Mouse (Mus musculus): ENCODE data around the gene Zhx3. TPM values are rescaled to one million over a fixed set of nuclear protein-coding genes. Genes with fewer than 3 reads are reported as not detected.

The Zhx3 gene
- polyA plus RNA-seq, 1 experiment: 4.8 TPM

DNA sequence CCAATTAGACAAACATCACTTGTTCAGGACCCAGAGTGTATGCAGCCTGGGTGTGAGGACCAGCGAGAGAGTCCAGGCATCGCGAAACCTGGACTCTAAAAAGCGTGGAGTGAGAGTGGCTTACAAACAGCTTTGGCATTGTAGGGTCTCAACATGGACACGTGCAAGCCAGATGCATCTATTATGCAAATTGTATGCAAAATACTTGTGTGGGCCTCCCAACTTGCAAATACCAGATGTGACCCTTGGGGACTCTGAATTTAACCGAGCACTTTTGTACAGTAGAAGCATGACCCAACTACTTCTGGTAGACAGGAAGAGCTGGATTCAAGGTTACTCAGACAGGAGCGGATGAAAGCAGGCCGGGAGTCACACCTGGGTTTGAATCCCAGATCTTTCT is 43.9 kb upstream of the Zhx3 start:
- Histone ChIP-seq H3ac (ENCODE audit: control insufficient read depth, insufficient read length, low read depth) (no peak overlapping the region), H3K4me3 (ENCODE audit: insufficient read depth, poor library complexity, severe bottlenecking) (no peak overlapping the region), H3K27me3 (ENCODE audit: control insufficient read depth, insufficient read depth, insufficient read length) (peaks cover 13% of the 10 kb centered on the region), H3K79me3 (ENCODE audit: low read depth) (no peaks in the 10 kb centered on the region), H3K36me3 (ENCODE audit: control insufficient read depth, insufficient read depth) (no peaks in the 10 kb centered on the region), H3K79me2 (ENCODE audit: control insufficient read depth, insufficient read depth) (no peaks in the 10 kb centered on the region)
- TF ChIP-seq FOSL1 (IDR thresholded peaks at IDR 0.05; ENCODE audit: insufficient read depth, low read length, poor library complexity, severe bottlenecking) (no peak), MAX (IDR thresholded peaks at IDR 0.05) (no peak), CEBPB (IDR thresholded peaks at IDR 0.05; ENCODE audit: low read depth) (no peak), USF1 (IDR thresholded peaks at IDR 0.05; ENCODE audit: low read depth) (no peak), MYOG (IDR thresholded peaks at IDR 0.05; ENCODE audit: control insufficient read depth, extremely low read depth, insufficient read length) (no peak), CTCF (IDR thresholded peaks at IDR 0.05; ENCODE audit: control insufficient read depth, insufficient read depth, insufficient read length) (no peak), MYOD1 (IDR thresholded peaks at IDR 0.05; ENCODE audit: control insufficient read depth, insufficient read length, low read depth) (no peak)

DNA sequence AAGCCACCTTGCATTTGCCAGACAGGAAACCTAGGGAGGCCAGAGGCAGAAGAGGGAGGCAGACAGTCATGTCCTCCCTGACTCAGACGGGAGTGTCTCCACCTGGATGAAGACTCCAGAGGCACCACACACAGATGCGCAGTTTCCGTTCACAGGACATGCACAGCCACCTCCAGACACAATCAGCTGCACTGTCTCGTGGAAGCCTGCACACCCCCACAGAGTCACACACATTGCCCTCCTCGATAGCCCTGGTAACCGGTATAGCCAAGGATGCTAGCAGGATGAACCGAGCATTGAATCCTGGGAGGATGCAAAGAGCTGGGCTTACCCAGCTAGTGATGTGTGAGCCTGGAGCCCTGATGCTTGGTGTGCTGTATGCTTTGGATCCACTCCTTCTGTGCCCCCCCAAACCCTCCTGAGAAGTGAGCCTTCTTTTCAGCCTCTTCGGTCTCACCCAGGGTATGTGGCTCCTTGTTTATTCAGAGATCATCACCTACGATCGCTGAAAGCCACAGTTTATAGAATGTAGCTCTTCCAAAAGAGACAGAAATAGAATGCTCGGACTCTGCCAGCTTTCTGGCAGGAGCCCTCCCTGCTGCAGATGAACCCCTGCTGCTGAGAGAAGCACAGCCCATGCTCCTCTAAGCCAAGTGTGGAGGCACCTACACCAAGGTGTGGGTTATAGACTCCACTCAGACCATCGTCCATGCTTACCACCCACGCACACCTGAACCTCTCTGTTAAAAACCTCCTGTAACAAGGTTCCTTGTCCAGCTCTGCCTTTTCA is 43.2 kb upstream of the Zhx3 start:
- no peak overlapping the region for H3ac ChIP-seq (ENCODE audit: control insufficient read depth, insufficient read length, low read depth)
- TF ChIP-seq CEBPB (IDR thresholded peaks at IDR 0.05; ENCODE audit: low read depth) (no peak), USF1 (IDR thresholded peaks at IDR 0.05; ENCODE audit: low read depth) (no peak), MYOD1 (IDR thresholded peaks at IDR 0.05; ENCODE audit: control insufficient read depth, insufficient read length, low read depth) (no peak), MAX (IDR thresholded peaks at IDR 0.05) (no peak), FOSL1 (IDR thresholded peaks at IDR 0.05; ENCODE audit: insufficient read depth, low read length, poor library complexity, severe bottlenecking) (no peak), CTCF (IDR thresholded peaks at IDR 0.05; ENCODE audit: control insufficient read depth, insufficient read depth, insufficient read length) (no peak), MYOG (IDR thresholded peaks at IDR 0.05; ENCODE audit: control insufficient read depth, extremely low read depth, insufficient read length) (no peak)
- H3K36me3 ChIP-seq (ENCODE audit: control insufficient read depth, insufficient read depth): no peaks in the 10 kb centered on the region
- H3K27me3 ChIP-seq (ENCODE audit: control insufficient read depth, insufficient read depth, insufficient read length): peaks cover 16% of the 10 kb centered on the region
- H3K79me3 ChIP-seq (ENCODE audit: low read depth): no peaks in the 10 kb centered on the region
- no peaks in the 10 kb centered on the region for H3K79me2 ChIP-seq (ENCODE audit: control insufficient read depth, insufficient read depth)
- H3K4me3 ChIP-seq (ENCODE audit: insufficient read depth, poor library complexity, severe bottlenecking): no peak overlapping the region

DNA sequence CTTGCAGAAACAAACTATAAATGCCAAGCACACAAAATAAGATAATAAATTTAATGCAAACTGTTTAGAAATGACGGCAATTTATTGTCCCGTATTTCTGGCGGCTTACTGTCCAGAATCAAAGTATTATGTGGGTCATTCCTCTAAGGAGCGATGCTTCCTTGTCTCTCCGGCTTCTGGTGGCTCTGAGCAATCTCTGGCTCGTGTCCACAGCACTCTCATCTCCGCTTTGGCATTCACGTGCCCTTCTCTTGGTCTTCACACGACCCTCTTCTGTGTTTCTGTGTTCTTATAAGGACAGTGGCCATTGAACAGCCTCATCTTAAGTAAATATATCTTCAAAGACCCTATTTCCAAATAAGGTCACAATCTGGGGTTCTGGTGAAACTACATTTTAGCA is 41.9 kb upstream of the Zhx3 start:
- H3K27me3 ChIP-seq (ENCODE audit: control insufficient read depth, insufficient read depth, insufficient read length): peaks cover 16% of the 10 kb centered on the region
- no peaks in the 10 kb centered on the region for H3K79me2 ChIP-seq (ENCODE audit: control insufficient read depth, insufficient read depth)
- no peak overlapping the region for H3ac ChIP-seq (ENCODE audit: control insufficient read depth, insufficient read length, low read depth)
- H3K4me3 ChIP-seq (ENCODE audit: insufficient read depth, poor library complexity, severe bottlenecking): no peak overlapping the region
- H3K79me3 ChIP-seq (ENCODE audit: low read depth): no peaks in the 10 kb centered on the region
- H3K36me3 ChIP-seq (ENCODE audit: control insufficient read depth, insufficient read depth): no peaks in the 10 kb centered on the region
- TF ChIP-seq CEBPB (IDR thresholded peaks at IDR 0.05; ENCODE audit: low read depth) (no peak), MAX (IDR thresholded peaks at IDR 0.05) (no peak), MYOG (IDR thresholded peaks at IDR 0.05; ENCODE audit: control insufficient read depth, extremely low read depth, insufficient read length) (no peak), CTCF (IDR thresholded peaks at IDR 0.05; ENCODE audit: control insufficient read depth, insufficient read depth, insufficient read length) (no peak), FOSL1 (IDR thresholded peaks at IDR 0.05; ENCODE audit: insufficient read depth, low read length, poor library complexity, severe bottlenecking) (no peak), MYOD1 (IDR thresholded peaks at IDR 0.05; ENCODE audit: control insufficient read depth, insufficient read length, low read depth) (no peak), USF1 (IDR thresholded peaks at IDR 0.05; ENCODE audit: low read depth) (no peak)

DNA sequence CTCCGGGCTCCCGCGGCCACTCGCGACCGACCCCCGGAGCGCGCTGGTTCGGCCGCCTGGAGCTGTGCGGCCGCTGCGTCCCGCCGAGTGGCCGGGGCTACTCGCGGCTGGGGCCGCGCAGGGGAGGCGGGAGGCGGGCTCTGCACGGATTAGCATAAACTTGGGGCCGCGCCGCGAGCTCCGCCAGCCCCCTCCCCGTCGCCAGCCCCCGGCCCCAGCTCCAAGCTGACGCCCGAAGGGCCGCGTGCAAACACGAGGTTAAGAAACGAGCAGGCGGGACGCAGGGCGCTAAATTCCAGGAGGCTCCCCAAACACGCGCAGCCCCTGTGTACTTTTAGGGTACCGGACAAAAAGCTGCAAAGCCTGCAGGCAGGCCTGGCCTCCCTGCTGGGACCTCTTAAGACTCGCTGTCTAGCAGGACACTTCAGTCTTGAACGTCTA is 39.5 kb upstream of the Zhx3 start, which contains the start of gene Emilin3:
Emilin3 (minus strand) TSS at position 98 of the 441 bp plus-strand sequence.
- TF ChIP-seq FOSL1 (IDR thresholded peaks at IDR 0.05; ENCODE audit: insufficient read depth, low read length, poor library complexity, severe bottlenecking): no peak
- TF ChIP-seq MYOD1 (IDR thresholded peaks at IDR 0.05; ENCODE audit: control insufficient read depth, insufficient read length, low read depth): no peak
- TF ChIP-seq CTCF (IDR thresholded peaks at IDR 0.05; ENCODE audit: control insufficient read depth, insufficient read depth, insufficient read length): no peak
- no peak for TF ChIP-seq USF1 (IDR thresholded peaks at IDR 0.05; ENCODE audit: low read depth)
- H3K36me3 ChIP-seq (ENCODE audit: control insufficient read depth, insufficient read depth): no peaks in the 10 kb centered on the region
- no peak within 1 kb of the TSS for H3K4me3 ChIP-seq (ENCODE audit: insufficient read depth, poor library complexity, severe bottlenecking)
- no peaks in the 10 kb centered on the region for H3K79me2 ChIP-seq (ENCODE audit: control insufficient read depth, insufficient read depth)
- H3ac ChIP-seq (ENCODE audit: control insufficient read depth, insufficient read length, low read depth): no peak within 1 kb of the TSS
- no peaks in the 10 kb centered on the region for H3K79me3 ChIP-seq (ENCODE audit: low read depth)
- peaks cover 16% of the 10 kb centered on the region for H3K27me3 ChIP-seq (ENCODE audit: control insufficient read depth, insufficient read depth, insufficient read length)

DNA sequence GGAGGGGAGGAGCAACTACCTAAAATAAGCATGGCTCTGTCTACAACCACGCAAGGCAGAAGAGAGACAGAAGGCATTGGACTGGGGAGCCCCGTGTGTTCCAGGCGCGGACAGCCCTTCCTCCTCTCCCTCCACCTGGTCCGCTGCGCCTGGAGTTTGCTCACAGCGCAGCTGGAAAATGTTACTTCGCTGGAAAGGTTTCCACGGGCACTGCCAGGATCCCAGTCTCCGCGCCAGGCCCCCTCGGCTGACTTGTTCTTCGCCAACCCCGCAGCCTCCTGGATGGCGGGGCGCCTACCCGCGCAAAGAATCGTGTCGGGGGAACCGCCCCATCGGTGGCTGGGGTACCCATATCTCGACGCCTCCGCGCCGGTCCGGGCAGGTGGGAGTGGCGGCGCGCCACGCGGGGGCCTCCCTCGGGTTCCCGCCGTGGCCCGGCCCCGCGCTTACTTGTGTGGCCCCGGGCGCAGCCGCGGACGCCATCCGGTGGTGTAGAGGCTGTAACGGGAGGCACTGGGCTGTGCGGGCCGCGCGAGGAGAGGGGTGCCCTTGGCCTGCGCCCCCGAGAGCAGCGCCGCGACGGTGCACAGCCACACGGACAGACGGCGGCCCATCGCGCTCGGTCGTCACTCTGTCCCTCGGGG is 38.9 kb upstream of the Zhx3 start:
- H3K4me3 ChIP-seq (ENCODE audit: insufficient read depth, poor library complexity, severe bottlenecking): no peak overlapping the region

More for the DNA sequence above, 38.9 kb upstream of the Zhx3 start:
- Histone ChIP-seq H3K79me2 (ENCODE audit: control insufficient read depth, insufficient read depth) (no peaks in the 10 kb centered on the region), H3K36me3 (ENCODE audit: control insufficient read depth, insufficient read depth) (no peaks in the 10 kb centered on the region), H3ac (ENCODE audit: control insufficient read depth, insufficient read length, low read depth) (no peak overlapping the region), H3K27me3 (ENCODE audit: control insufficient read depth, insufficient read depth, insufficient read length) (peaks cover 16% of the 10 kb centered on the region), H3K79me3 (ENCODE audit: low read depth) (no peaks in the 10 kb centered on the region)
- TF ChIP-seq MYOG (IDR thresholded peaks at IDR 0.05; ENCODE audit: control insufficient read depth, extremely low read depth, insufficient read length) (no peak), MAX (IDR thresholded peaks at IDR 0.05) (no peak)

Data from C2C12 (cell line).